In the genomic region with DNA sequence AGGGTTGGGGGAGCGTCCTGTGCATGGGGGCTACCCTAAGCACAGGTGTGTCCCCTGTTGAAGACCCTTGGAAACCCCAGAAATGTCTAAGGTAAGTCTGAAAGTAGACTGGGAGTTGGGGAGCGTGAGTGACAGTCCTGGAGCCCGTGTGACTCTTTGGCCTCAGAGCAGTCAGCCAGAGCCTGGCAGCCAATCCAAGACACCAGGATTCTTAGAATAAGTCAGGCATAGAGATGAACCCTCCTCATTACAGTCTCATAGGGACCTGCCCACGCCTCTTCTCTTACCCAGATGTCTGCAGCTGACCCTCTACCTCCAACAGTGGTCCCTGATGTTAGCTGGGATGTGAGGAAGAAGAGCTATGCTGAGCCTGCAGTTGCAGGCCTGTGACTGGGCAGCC, we compare ENCODE assay signal across 25 mouse cellular contexts. TPM values are rescaled to one million over a fixed set of nuclear protein-coding genes. Genes with fewer than 3 reads are reported as not detected.
DNase-seq lines count a peak whose midpoint lies in the region; ATAC-seq lines count a peak whose summit lies in the region.
"Had no signal": no experiment of that assay in that cellular context is flagged by ENCODE, and none has a peak within 500 bp of the region (broad histone marks: within the 10 kb centered on the region; RNA-seq: fewer than 3 reads in every experiment).

No protein-coding gene starts in this region.

- WGBS in hindbrain, embryonic 14.5 days: 63% methylated on average over 4 of the region's 4 CpGs
- 75% methylated on average over 4 of the region's 4 CpGs for WGBS in hindbrain, embryonic 11.5 days
- 55% methylated on average over 4 of the region's 4 CpGs for WGBS in neural tube, embryonic 12.5 days
- WGBS in midbrain, embryonic 15.5 days: 70% methylated on average over 4 of the region's 4 CpGs
- WGBS in forebrain, embryonic 13.5 days: 72% methylated on average over 4 of the region's 4 CpGs

- no peak overlapping the region for H3K4me2 ChIP-seq in hindbrain, embryonic 14.5 days (replicated peaks)
- no peak overlapping the region for H3K4me2 ChIP-seq in hindbrain, embryonic 11.5 days (replicated peaks; ENCODE audit: low read depth, low read length)
- H3K4me2 ChIP-seq in neural tube, embryonic 12.5 days (replicated peaks): peak overlapping the region; percentile 9; the same call in 1 of the 2 replicates
- no peak overlapping the region for H3K4me2 ChIP-seq in midbrain, embryonic 15.5 days
- H3K4me2 ChIP-seq in forebrain, embryonic 13.5 days: no peak overlapping the region
- H3K4me2 ChIP-seq: embryonic facial prominence, embryonic 15.5 days; heart, embryonic 13.5 days; stomach, embryonic 15.5 days had no signal

- peaks cover 9% of the 10 kb centered on the region for H3K4me1 ChIP-seq in hindbrain, embryonic 14.5 days (replicated peaks; ENCODE audit: control insufficient read depth, insufficient read depth, low read length)
- H3K4me1 ChIP-seq in hindbrain, embryonic 11.5 days (replicated peaks; ENCODE audit: control insufficient read depth, insufficient read depth, low read length): no peaks in the 10 kb centered on the region; the same call in 1 of the 2 replicates
- H3K4me1 ChIP-seq in neural tube, embryonic 12.5 days: peaks cover 17% of the 10 kb centered on the region
- H3K4me1 ChIP-seq in midbrain, embryonic 15.5 days: peaks cover 9% of the 10 kb centered on the region
- H3K4me1 ChIP-seq in forebrain, embryonic 13.5 days: peaks cover 5% of the 10 kb centered on the region
- H3K4me1 ChIP-seq: embryonic facial prominence, embryonic 15.5 days; heart, embryonic 13.5 days; stomach, embryonic 15.5 days had no signal

- peak overlapping the region; percentile 51; the same call in 1 of the 2 replicates for H3K27ac ChIP-seq in hindbrain, embryonic 14.5 days
- H3K27ac ChIP-seq in hindbrain, embryonic 11.5 days (ENCODE audit: low read depth, low read length): no peak overlapping the region
- H3K27ac ChIP-seq in neural tube, embryonic 12.5 days: no peak overlapping the region
- 0 out of 2 replicates have a peak overlapping the region, but pooled peaks have one; percentile 45 for H3K27ac ChIP-seq in midbrain, embryonic 15.5 days
- H3K27ac ChIP-seq in forebrain, embryonic 13.5 days: no peak overlapping the region
- H3K27ac ChIP-seq: embryonic facial prominence, embryonic 15.5 days; heart, embryonic 13.5 days; stomach, embryonic 15.5 days had no signal

- H3K36me3 ChIP-seq in hindbrain, embryonic 14.5 days (replicated peaks; ENCODE audit: control insufficient read depth, insufficient read depth): no peaks in the 10 kb centered on the region
- no peaks in the 10 kb centered on the region for H3K36me3 ChIP-seq in hindbrain, embryonic 11.5 days (ENCODE audit: control insufficient read depth, insufficient read depth, low read length)
- H3K36me3 ChIP-seq in neural tube, embryonic 12.5 days: no peaks in the 10 kb centered on the region
- no peaks in the 10 kb centered on the region for H3K36me3 ChIP-seq in midbrain, embryonic 15.5 days (replicated peaks)
- no peaks in the 10 kb centered on the region for H3K36me3 ChIP-seq in forebrain, embryonic 13.5 days (ENCODE audit: poor library complexity, severe bottlenecking)
- H3K36me3 ChIP-seq: embryonic facial prominence, embryonic 15.5 days; heart, embryonic 13.5 days; stomach, embryonic 15.5 days had no signal

- H3K27me3 ChIP-seq in hindbrain, embryonic 14.5 days (ENCODE audit: control insufficient read depth, insufficient read depth, low read length): no peaks in the 10 kb centered on the region
- H3K27me3 ChIP-seq in hindbrain, embryonic 11.5 days (ENCODE audit: control insufficient read depth, insufficient read depth, low read length): no peaks in the 10 kb centered on the region
- H3K27me3 ChIP-seq in neural tube, embryonic 12.5 days (replicated peaks): no peaks in the 10 kb centered on the region
- no peaks in the 10 kb centered on the region for H3K27me3 ChIP-seq in midbrain, embryonic 15.5 days (replicated peaks)
- H3K27me3 ChIP-seq in forebrain, embryonic 13.5 days: no peaks in the 10 kb centered on the region
- H3K27me3 ChIP-seq: embryonic facial prominence, embryonic 15.5 days; stomach, embryonic 15.5 days had no signal

- no peak for ATAC-seq in hindbrain, embryonic 14.5 days (ENCODE audit: low FRiP score)
- ATAC-seq in hindbrain, embryonic 11.5 days (ENCODE audit: low FRiP score): no peak
- ATAC-seq in neural tube, embryonic 12.5 days (ENCODE audit: low FRiP score, low read depth): no peak
- no peak for ATAC-seq in midbrain, embryonic 15.5 days (replicated peaks)
- no peak for ATAC-seq in forebrain, embryonic 13.5 days
- ATAC-seq: inflammation-experienced regulatory T-cells, adult 6 months; liver, postnatal 0 days had no signal

- H3K4me3 ChIP-seq in hindbrain, embryonic 14.5 days (replicated peaks; ENCODE audit: low read length): no peak overlapping the region
- no peak overlapping the region for H3K4me3 ChIP-seq in hindbrain, embryonic 11.5 days (ENCODE audit: low read depth, low read length)
- H3K4me3 ChIP-seq in neural tube, embryonic 12.5 days: no peak overlapping the region
- H3K4me3 ChIP-seq in midbrain, embryonic 15.5 days: no peak overlapping the region
- no peak overlapping the region for H3K4me3 ChIP-seq in forebrain, embryonic 13.5 days
- H3K4me3 ChIP-seq: embryonic facial prominence, embryonic 15.5 days; heart, embryonic 13.5 days; stomach, embryonic 15.5 days had no signal

- no peak overlapping the region for H3K9ac ChIP-seq in hindbrain, embryonic 14.5 days
- H3K9ac ChIP-seq in hindbrain, embryonic 11.5 days (ENCODE audit: low read depth, low read length): no peak overlapping the region
- no peak overlapping the region for H3K9ac ChIP-seq in neural tube, embryonic 12.5 days
- no peak overlapping the region for H3K9ac ChIP-seq in midbrain, embryonic 15.5 days
- no peak overlapping the region for H3K9ac ChIP-seq in forebrain, embryonic 13.5 days
- H3K9ac ChIP-seq: embryonic facial prominence, embryonic 15.5 days; heart, embryonic 13.5 days; liver, postnatal 0 days; stomach, embryonic 15.5 days had no signal

- DNase-seq in hindbrain, embryonic 14.5 days (ENCODE audit: low spot score): no peak
- no peak for DNase-seq in hindbrain, embryonic 11.5 days (ENCODE audit: low spot score)
- no peak for DNase-seq in neural tube, embryonic 10.5 days (ENCODE audit: extremely low spot score, low spot score)
- DNase-seq in layer of hippocampus, adult 9-10 months (ENCODE audit: low spot score): no peak
- DNase-seq: adrenal gland, postnatal 36 days; B cell, adult 2 months; cerebellum, adult 11-12 months; cerebellum, postnatal 14 days; gastrocnemius, postnatal 10 days; heart, adult 18-20 months; heart, postnatal 36 days; liver, postnatal 0 days; lung, postnatal 10 days; retina, postnatal 1 day; thymus, adult 18-20 months; thymus, postnatal 4 days had no signal

- H3K9me3 ChIP-seq in hindbrain, embryonic 14.5 days (ENCODE audit: control insufficient read depth, low read length): no peaks in the 10 kb centered on the region
- H3K9me3 ChIP-seq in hindbrain, embryonic 11.5 days (ENCODE audit: control insufficient read depth, low read length): no peaks in the 10 kb centered on the region
- no peaks in the 10 kb centered on the region for H3K9me3 ChIP-seq in neural tube, embryonic 12.5 days
- no peaks in the 10 kb centered on the region for H3K9me3 ChIP-seq in midbrain, embryonic 15.5 days
- H3K9me3 ChIP-seq in forebrain, embryonic 13.5 days (replicated peaks): no peaks in the 10 kb centered on the region
- H3K9me3 ChIP-seq: embryonic facial prominence, embryonic 15.5 days; heart, embryonic 13.5 days; stomach, embryonic 15.5 days had no signal

RNA-seq across cellular contexts. Expression of a gene that starts 19.5 kb away (rescaled TPM):
- 5.0 and 5.6 TPM in 2 replicates for polyA plus RNA-seq in hindbrain, embryonic 14.5 days (2014; fragmentation: Nextera tagmentation; extraction: Ambion mirVana)
- 0.74 and 0.91 TPM in 2 replicates for polyA plus RNA-seq in hindbrain, embryonic 11.5 days (2014; fragmentation: Nextera tagmentation; extraction: Ambion mirVana)
- polyA plus RNA-seq in neural tube, embryonic 12.5 days (2016; fragmentation: Nextera tagmentation; extraction: Ambion mirVana): 2.3 and 3.0 TPM in 2 replicates
- 19.6 and 20.2 TPM in 2 replicates for polyA plus RNA-seq in midbrain, embryonic 15.5 days (2015; fragmentation: Nextera tagmentation; extraction: Ambion mirVana)
- polyA plus RNA-seq in forebrain, embryonic 13.5 days (2015; fragmentation: Nextera tagmentation; extraction: Ambion mirVana): 1.2 and 1.5 TPM in 2 replicates
- polyA plus RNA-seq: heart, embryonic 13.5 days; liver, adult 2 months; liver, postnatal 0 days had no signal

RNA-seq across cellular contexts. Expression of a gene that starts 21.8 kb away (rescaled TPM):
- polyA plus RNA-seq in hindbrain, embryonic 14.5 days (2014; fragmentation: Nextera tagmentation; extraction: Ambion mirVana): 4.9 and 6.1 TPM in 2 replicates
- 4.8 and 5.0 TPM in 2 replicates for polyA plus RNA-seq in hindbrain, embryonic 11.5 days (2014; fragmentation: Nextera tagmentation; extraction: Ambion mirVana)
- polyA plus RNA-seq in neural tube, embryonic 12.5 days (2016; fragmentation: Nextera tagmentation; extraction: Ambion mirVana): 8.8 and 9.1 TPM in 2 replicates
- polyA plus RNA-seq in midbrain, embryonic 15.5 days (2015; fragmentation: Nextera tagmentation; extraction: Ambion mirVana): 6.2 and 6.8 TPM in 2 replicates
- polyA plus RNA-seq in forebrain, embryonic 13.5 days (2015; fragmentation: Nextera tagmentation; extraction: Ambion mirVana): 3.2 and 3.3 TPM in 2 replicates
- polyA plus RNA-seq: inflammation-experienced regulatory T-cells, adult 6 months had no signal

RNA-seq across cellular contexts. Expression of a gene that starts 54.9 kb away (rescaled TPM):
- polyA plus RNA-seq in hindbrain, embryonic 14.5 days (2014; fragmentation: Nextera tagmentation; extraction: Ambion mirVana): not detected in 2 replicates
- 0.08 and 0.28 TPM in 2 replicates for polyA plus RNA-seq in hindbrain, embryonic 11.5 days (2014; fragmentation: Nextera tagmentation; extraction: Ambion mirVana)
- 0.15 and 0.16 TPM in 2 replicates for polyA plus RNA-seq in neural tube, embryonic 12.5 days (2016; fragmentation: Nextera tagmentation; extraction: Ambion mirVana)
- 0.05 and 0.09 TPM in 2 replicates for polyA plus RNA-seq in midbrain, embryonic 15.5 days (2015; fragmentation: Nextera tagmentation; extraction: Ambion mirVana)
- 0.13 and 0.19 TPM in 2 replicates for polyA plus RNA-seq in forebrain, embryonic 13.5 days (2015; fragmentation: Nextera tagmentation; extraction: Ambion mirVana)
- polyA plus RNA-seq: large intestine, adult 2 months; liver, adult 2 months had no signal

Comparison
In these comparisons a context has a peak if more than half of its experiments do, and no peak if none do; other contexts are left out.
1. H3K27ac ChIP-seq: peak in hindbrain, embryonic 14.5 days (single experiment) and midbrain, embryonic 15.5 days (single experiment); none in hindbrain, embryonic 11.5 days (single experiment), neural tube, embryonic 12.5 days (single experiment) and forebrain, embryonic 13.5 days (single experiment).